Mouse (Mus musculus): ENCODE results near the gene Sema6c.

- TF ChIP-seq EP300 (IDR thresholded peaks at IDR 0.05) (no peak), CTCF (IDR thresholded peaks at IDR 0.05) (no peak)
Observed at GRCm38 (mm10) chr3:95159511-95159986, 708 bp upstream of the Sema6c start.
